Mouse (Mus musculus): Measurements from ENCODE around the gene Fbrsl1. TPM values are rescaled to one million over a fixed set of nuclear protein-coding genes. Genes with fewer than 3 reads are reported as not detected.
"Not testable (repeated sequence)": the region's sequence is repeated elsewhere in the genome, so short reads cannot be mapped to it uniquely, and the experiment has no call there.

Fbrsl1 gene
- polyA plus RNA-seq, 1 experiment from 2014 or later = 4.1 TPM

- peak overlapping the region; percentile 46; the same call in 1 of the 2 replicates for H3K9ac ChIP-seq
- ATAC-seq (ENCODE audit: insufficient read depth) = no peak
- H3K36me3 ChIP-seq (replicated peaks) = no peaks in the 10 kb centered on the region
- peak overlapping the region; percentile 95 for H3K4me2 ChIP-seq
- peak overlapping the region; percentile 75; the same call in 1 of the 2 replicates for H3K27ac ChIP-seq (replicated peaks)
- H3K4me3 ChIP-seq (replicated peaks) = peak overlapping the region; percentile 97
- H3K4me1 ChIP-seq (replicated peaks) = peaks cover 37% of the 10 kb centered on the region
- no peaks in the 10 kb centered on the region for H3K9me3 ChIP-seq (replicated peaks)
- WGBS (ENCODE audit: insufficient replicate concordance) = 39% methylated on average over 6 of the region's 6 CpGs
- H3K27me3 ChIP-seq = peaks cover 24% of the 10 kb centered on the region; the same call in 1 of the 2 replicates
Observed at GRCm38 (mm10) chr5:110449294-110449693, 991 bp upstream of the Fbrsl1 start.

- peak; percentile 40 for ATAC-seq (ENCODE audit: insufficient read depth)
Observed at GRCm38 (mm10) chr5:110447720-110448435, 425 bp downstream of the Fbrsl1 start.

GRCm38 (mm10) chr5:110444509-110444908, 3.8 kb downstream of the Fbrsl1 start:
- Histone ChIP-seq H3K27me3 (0 out of 2 replicates have a peak, but pooled peaks cover 4% of the 10 kb centered on the region), H3K27ac (replicated peaks) (no peak overlapping the region), H3K36me3 (replicated peaks) (0 out of 2 replicates have a peak, but pooled peaks cover 4% of the 10 kb centered on the region), H3K4me2 (no peak overlapping the region), H3K9ac (no peak overlapping the region), H3K4me1 (replicated peaks) (peaks cover 47% of the 10 kb centered on the region), H3K4me3 (replicated peaks) (no peak overlapping the region), H3K9me3 (replicated peaks) (no peaks in the 10 kb centered on the region)
- ATAC-seq (ENCODE audit: insufficient read depth) = no peak
- WGBS (ENCODE audit: insufficient replicate concordance) = 89% methylated on average over 2 of the region's 2 CpGs

More at GRCm38 (mm10) chr5:110447720-110448435, 425 bp downstream of the Fbrsl1 start:
- H3K36me3 ChIP-seq (replicated peaks) = no peaks in the 10 kb centered on the region
- peak overlapping the region; percentile 95 for H3K4me2 ChIP-seq
- H3K9me3 ChIP-seq (replicated peaks) = no peaks in the 10 kb centered on the region
- peak overlapping the region; percentile 93 for H3K9ac ChIP-seq
- H3K4me3 ChIP-seq (replicated peaks) = peak overlapping the region; percentile 97
- peaks cover 24% of the 10 kb centered on the region; the same call in 1 of the 2 replicates for H3K27me3 ChIP-seq
- 0% methylated on average over 88 of the region's 98 CpGs for WGBS (ENCODE audit: insufficient replicate concordance)
- H3K27ac ChIP-seq (replicated peaks) = peak overlapping the region; percentile 87
- peaks cover 41% of the 10 kb centered on the region for H3K4me1 ChIP-seq (replicated peaks)

GRCm38 (mm10) chr5:110442966-110443590, 5.2 kb downstream of the Fbrsl1 start:
- 80% methylated on average over 3 of the region's 3 CpGs for WGBS (ENCODE audit: insufficient replicate concordance)
- H3K4me1 ChIP-seq (replicated peaks) = peaks cover 50% of the 10 kb centered on the region

GRCm38 (mm10) chr5:110439565-110440310, 8.6 kb downstream of the Fbrsl1 start:
- peaks cover 27% of the 10 kb centered on the region for H3K4me1 ChIP-seq (replicated peaks)
- no peaks in the 10 kb centered on the region for H3K27me3 ChIP-seq
- no peaks in the 10 kb centered on the region for H3K9me3 ChIP-seq (replicated peaks)
- H3K36me3 ChIP-seq (replicated peaks) = 0 out of 2 replicates have a peak, but pooled peaks cover 4% of the 10 kb centered on the region
- H3K4me2 ChIP-seq = no peak overlapping the region
- no peak for ATAC-seq (ENCODE audit: insufficient read depth)
- no peak overlapping the region for H3K27ac ChIP-seq (replicated peaks)
- WGBS (ENCODE audit: insufficient replicate concordance) = 72% methylated on average over 3 of the region's 3 CpGs
- H3K4me3 ChIP-seq (replicated peaks) = no peak overlapping the region
- H3K9ac ChIP-seq = no peak overlapping the region

More at GRCm38 (mm10) chr5:110442966-110443590, 5.2 kb downstream of the Fbrsl1 start:
- no peak overlapping the region for H3K9ac ChIP-seq
- H3K27ac ChIP-seq (replicated peaks) = no peak overlapping the region
- H3K9me3 ChIP-seq (replicated peaks) = no peaks in the 10 kb centered on the region
- H3K36me3 ChIP-seq (replicated peaks) = 0 out of 2 replicates have a peak, but pooled peaks cover 4% of the 10 kb centered on the region
- H3K27me3 ChIP-seq = no peaks in the 10 kb centered on the region
- H3K4me3 ChIP-seq (replicated peaks) = no peak overlapping the region
- H3K4me2 ChIP-seq = no peak overlapping the region
- ATAC-seq (ENCODE audit: insufficient read depth) = no peak

GRCm38 (mm10) chr5:110438591-110438990, 9.7 kb downstream of the Fbrsl1 start:
- ATAC-seq (ENCODE audit: insufficient read depth) = no peak
- Histone ChIP-seq H3K4me1 (replicated peaks) (peaks cover 27% of the 10 kb centered on the region), H3K9ac (no peak overlapping the region), H3K9me3 (replicated peaks) (no peaks in the 10 kb centered on the region), H3K4me3 (replicated peaks) (no peak overlapping the region), H3K27ac (replicated peaks) (no peak overlapping the region), H3K36me3 (replicated peaks) (0 out of 2 replicates have a peak, but pooled peaks cover 4% of the 10 kb centered on the region), H3K27me3 (no peaks in the 10 kb centered on the region), H3K4me2 (no peak overlapping the region)
- 69% methylated on average over 3 of the region's 3 CpGs for WGBS (ENCODE audit: insufficient replicate concordance)

- no peak for ATAC-seq (ENCODE audit: insufficient read depth)
- WGBS (ENCODE audit: insufficient replicate concordance) = 67% methylated on average over 6 of the region's 6 CpGs
- Histone ChIP-seq H3K36me3 (replicated peaks) (peaks cover 11% of the 10 kb centered on the region; the same call in 1 of the 2 replicates), H3K9ac (no peak overlapping the region), H3K27ac (replicated peaks) (no peak overlapping the region), H3K4me2 (no peak overlapping the region), H3K4me1 (replicated peaks) (peaks cover 22% of the 10 kb centered on the region), H3K4me3 (replicated peaks) (no peak overlapping the region), H3K27me3 (no peaks in the 10 kb centered on the region), H3K9me3 (replicated peaks) (no peaks in the 10 kb centered on the region)
Observed at GRCm38 (mm10) chr5:110437632-110438261, 10.6 kb downstream of the Fbrsl1 start.

- Histone ChIP-seq H3K4me1 (replicated peaks) (peaks cover 22% of the 10 kb centered on the region), H3K36me3 (replicated peaks) (peaks cover 23% of the 10 kb centered on the region)
- not testable (repeated sequence) for H3K4me2 ChIP-seq; H3K27me3 ChIP-seq; H3K27ac ChIP-seq (replicated peaks); ATAC-seq (ENCODE audit: insufficient read depth); H3K4me3 ChIP-seq (replicated peaks); H3K9ac ChIP-seq; H3K9me3 ChIP-seq (replicated peaks)
- WGBS (ENCODE audit: insufficient replicate concordance) = 53% methylated on average over 5 of the region's 5 CpGs
Observed at GRCm38 (mm10) chr5:110436166-110436565, 12.1 kb downstream of the Fbrsl1 start.

- Histone ChIP-seq H3K36me3 (replicated peaks) (peaks cover 34% of the 10 kb centered on the region), H3K27me3 (no peaks in the 10 kb centered on the region), H3K4me1 (replicated peaks) (peaks cover 20% of the 10 kb centered on the region), H3K9ac (no peak overlapping the region), H3K27ac (replicated peaks) (no peak overlapping the region), H3K4me2 (no peak overlapping the region), H3K9me3 (replicated peaks) (no peaks in the 10 kb centered on the region), H3K4me3 (replicated peaks) (no peak overlapping the region)
- ATAC-seq (ENCODE audit: insufficient read depth) = no peak
Observed at GRCm38 (mm10) chr5:110434816-110435215, 13.5 kb downstream of the Fbrsl1 start.

GRCm38 (mm10) chr5:110429045-110429444, 19.3 kb downstream of the Fbrsl1 start:
- Histone ChIP-seq H3K9ac (no peak overlapping the region), H3K27ac (replicated peaks) (no peak overlapping the region), H3K27me3 (no peaks in the 10 kb centered on the region)

More at GRCm38 (mm10) chr5:110429045-110429444, 19.3 kb downstream of the Fbrsl1 start:
- peaks cover 34% of the 10 kb centered on the region for H3K36me3 ChIP-seq (replicated peaks)
- peak; percentile 45; the same call in 1 of the 2 replicates for ATAC-seq (ENCODE audit: insufficient read depth)
- no peak overlapping the region for H3K4me2 ChIP-seq
- H3K9me3 ChIP-seq (replicated peaks) = no peaks in the 10 kb centered on the region
- H3K4me3 ChIP-seq (replicated peaks) = no peak overlapping the region
- H3K4me1 ChIP-seq (replicated peaks) = 0 out of 2 replicates have a peak, but pooled peaks cover 4% of the 10 kb centered on the region
- WGBS (ENCODE audit: insufficient replicate concordance) = 37% methylated on average over 9 of the region's 9 CpGs
